Mouse (Mus musculus) heart, postnatal 0 days (tissue): ENCODE results near the gene Syn2.

Experiments
- CTCF ChIP-seq: IDR thresholded peaks from 2 replicates; pipeline ENCODE4 v1.5.1; 2016; ENCODE audit warnings: antibody characterized with exemption, control low read depth, low read depth
- EP300 ChIP-seq: IDR thresholded peaks from 2 replicates; pipeline ENCODE4 v1.6.1; 2016; ENCODE audit warnings: antibody characterized with exemption, low read depth

GRCm38 (mm10) chr6:115213129-115213528, 78.4 kb downstream of the Syn2 start:
- no peak for TF ChIP-seq CTCF
- no peak for TF ChIP-seq EP300
